Mouse (Mus musculus): ENCODE results near the gene Eif5a.

DNA sequence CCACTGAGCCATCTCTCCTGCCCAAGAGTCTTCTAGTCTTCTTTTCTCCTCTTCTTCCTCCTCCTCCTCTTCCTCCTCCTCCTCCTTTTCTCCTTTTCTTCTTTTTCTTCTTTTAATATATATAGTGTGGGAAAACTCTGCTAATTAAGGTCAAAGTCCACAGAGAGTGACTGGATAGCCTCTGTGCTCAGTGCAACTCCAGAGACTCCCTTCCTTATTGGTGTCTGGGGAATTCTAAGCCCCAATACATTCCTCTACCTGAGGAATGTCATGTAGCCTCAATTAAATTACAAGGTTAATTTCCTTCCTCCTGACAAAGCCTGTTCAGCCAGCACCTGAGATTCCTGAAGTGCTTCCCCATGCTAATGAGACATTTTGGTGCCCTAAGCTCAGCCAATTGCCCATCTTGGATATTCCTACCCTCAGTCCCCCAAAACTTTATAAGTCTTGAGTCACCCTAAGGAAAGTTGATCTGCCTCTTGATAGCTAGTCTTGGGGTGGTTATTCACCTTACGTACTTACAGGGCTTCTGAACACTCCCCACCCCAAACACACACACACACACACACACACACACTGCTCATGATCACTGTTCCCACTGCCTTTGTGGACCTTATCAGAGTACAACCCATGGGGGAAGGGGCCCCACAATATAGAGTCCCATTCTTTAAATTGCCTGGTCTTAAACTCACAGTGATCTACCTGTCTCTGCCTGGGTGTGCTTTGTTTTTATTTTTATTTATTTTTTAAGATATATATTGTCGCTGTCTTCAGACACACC is 51.3 kb downstream of the Eif5a start:
- TF ChIP-seq FLI1 (IDR thresholded peaks at IDR 0.05; ENCODE audit: low read length) (no peak), GATA1 (IDR thresholded peaks at IDR 0.05; ENCODE audit: borderline replicate concordance, low read length) (no peak)

Data from megakaryocyte, embryonic 14.5 days (primary cell).